Mouse (Mus musculus) embryonic fibroblast, embryonic 13.5 days (primary cell): ENCODE results near the gene Mrpl19.

ENCODE experiments used
- CTCF ChIP-seq: IDR thresholded peaks from 2 replicates; pipeline ENCODE4 v1.5.1; 2011; ENCODE audit warnings: mild to moderate bottlenecking, control low read depth, low read length, moderate library complexity, borderline replicate concordance; ENCODE audit not compliant: insufficient read depth
- POLR2A ChIP-seq: IDR thresholded peaks from 2 replicates; pipeline ENCODE4 v1.6.1; 2011; ENCODE audit warnings: low read depth, mild to moderate bottlenecking, control low read depth, low read length, moderate library complexity

DNA sequence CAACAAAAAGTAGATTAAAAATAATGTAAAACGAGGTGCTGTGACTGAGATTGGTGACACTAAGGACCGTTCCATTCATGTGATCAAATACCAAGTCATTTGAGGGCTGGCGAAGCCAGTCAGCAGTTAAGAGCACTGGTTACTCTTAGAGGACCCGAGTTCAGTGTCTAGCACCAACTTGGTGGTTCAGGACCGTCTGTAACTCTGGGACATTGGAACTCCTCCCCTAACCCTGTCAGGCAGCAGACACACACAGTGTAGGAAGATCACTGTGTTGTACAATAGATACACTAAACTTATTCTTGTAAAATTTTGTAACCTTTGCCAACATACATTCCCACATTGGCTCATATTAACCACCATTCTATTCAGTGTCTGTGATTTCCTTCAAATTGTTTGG lies 41.5 kb downstream of the Mrpl19 start:
- no peak for TF ChIP-seq CTCF
- no peak for TF ChIP-seq POLR2A
